Mouse (Mus musculus): Measurements from ENCODE around the gene Gm28051. TPM values are rescaled to one million over a fixed set of nuclear protein-coding genes. Genes with fewer than 3 reads are reported as not detected.
A peak's percentile ranks its signal among the peaks of the same experiment; 100 is the strongest.

The Gm28051 gene
- polyA plus RNA-seq, 1 experiment from 2014 or later = not detected

GRCm38 (mm10) chr12:102743036-102743588 is 14.5 kb downstream of the Gm28051 start:
- no peaks in the 10 kb centered on the region for H3K27me3 ChIP-seq (ENCODE audit: insufficient read depth, low read length)
- H3K9ac ChIP-seq = peak overlapping the region; percentile 78
- H3K9me3 ChIP-seq (ENCODE audit: low read depth, low read length) = no peaks in the 10 kb centered on the region
- H3K4me1 ChIP-seq (ENCODE audit: insufficient read depth) = peaks cover 7% of the 10 kb centered on the region
- DNase-seq (no peak), ATAC-seq (ENCODE audit: insufficient read depth) (peak; percentile 53)
- WGBS = under 1% methylated on average over 33 of the region's 33 CpGs
- H3K36me3 ChIP-seq (ENCODE audit: insufficient read depth) = peaks cover 11% of the 10 kb centered on the region; the same call in 1 of the 2 replicates
- H3K4me3 ChIP-seq (ENCODE audit: low read depth, low read length) = peak overlapping the region; percentile 84
- TF ChIP-seq CTCF (IDR thresholded peaks at IDR 0.05; ENCODE audit: low read depth) = no peak
- peak overlapping the region; percentile 87 for H3K27ac ChIP-seq (ENCODE audit: low read depth)
- peak overlapping the region; percentile 84 for H3K4me2 ChIP-seq

- Histone ChIP-seq H3K4me2 (no peak overlapping the region; the same call in 1 of the 2 replicates), H3K27ac (ENCODE audit: low read depth) (no peak overlapping the region), H3K9me3 (ENCODE audit: low read depth, low read length) (no peaks in the 10 kb centered on the region), H3K27me3 (ENCODE audit: insufficient read depth, low read length) (no peaks in the 10 kb centered on the region), H3K4me3 (ENCODE audit: low read depth, low read length) (no peak overlapping the region), H3K36me3 (ENCODE audit: insufficient read depth) (peaks cover 6% of the 10 kb centered on the region; the same call in 1 of the 2 replicates), H3K4me1 (ENCODE audit: insufficient read depth) (peaks cover 7% of the 10 kb centered on the region), H3K9ac (no peak overlapping the region)
- TF ChIP-seq CTCF (IDR thresholded peaks at IDR 0.05; ENCODE audit: low read depth) = no peak
- ATAC-seq (ENCODE audit: insufficient read depth) (no peak), DNase-seq (no peak)
- 71% methylated on average over 7 of the region's 7 CpGs for WGBS
These were observed 15.5 kb downstream of the Gm28051 start for GRCm38 (mm10) chr12:102742056-102742455.

- H3K27me3 ChIP-seq (ENCODE audit: insufficient read depth, low read length) = no peaks in the 10 kb centered on the region
- no peak overlapping the region for H3K4me3 ChIP-seq (ENCODE audit: low read depth, low read length)
- WGBS = 61% methylated on average over 3 of the region's 3 CpGs
- no peak for ATAC-seq (ENCODE audit: insufficient read depth)
- H3K4me2 ChIP-seq = no peak overlapping the region
- H3K9ac ChIP-seq = no peak overlapping the region
- H3K4me1 ChIP-seq (ENCODE audit: insufficient read depth) = peaks cover 7% of the 10 kb centered on the region
- no peaks in the 10 kb centered on the region for H3K9me3 ChIP-seq (ENCODE audit: low read depth, low read length)
- DNase-seq = peak; percentile 58
- H3K27ac ChIP-seq (ENCODE audit: low read depth) = no peak overlapping the region
- H3K36me3 ChIP-seq (ENCODE audit: insufficient read depth) = peaks cover 6% of the 10 kb centered on the region; the same call in 1 of the 2 replicates
- peak; percentile 48 for TF ChIP-seq CTCF (IDR thresholded peaks at IDR 0.05; ENCODE audit: low read depth)
These were observed 17.3 kb downstream of the Gm28051 start for GRCm38 (mm10) chr12:102740285-102740684.

DNA sequence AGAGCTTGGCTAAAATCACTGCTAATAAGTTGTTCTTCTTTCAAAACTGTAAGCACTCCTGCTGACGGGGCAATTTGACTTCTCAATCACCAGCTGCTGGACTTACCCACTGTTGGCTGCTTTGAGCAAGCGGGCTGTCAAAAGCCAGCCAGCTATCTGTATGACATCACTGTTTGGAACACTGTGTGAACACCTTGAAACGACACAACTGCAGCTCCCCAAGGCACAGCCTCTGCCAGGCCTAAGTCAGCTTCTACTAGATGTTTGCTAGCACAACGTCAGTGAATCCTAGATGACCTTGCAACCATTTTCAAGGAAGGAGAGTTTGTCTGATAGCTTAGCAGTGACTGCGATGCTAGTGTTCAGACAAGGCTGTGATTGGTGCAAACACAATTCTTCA is 18.5 kb downstream of the Gm28051 start:
- H3K4me1 ChIP-seq (ENCODE audit: insufficient read depth) = peaks cover 7% of the 10 kb centered on the region
- no peak overlapping the region for H3K4me3 ChIP-seq (ENCODE audit: low read depth, low read length)
- 75% methylated on average over 5 of the region's 5 CpGs for WGBS
- DNase-seq (no peak), ATAC-seq (ENCODE audit: insufficient read depth) (no peak)
- no peak for TF ChIP-seq CTCF (IDR thresholded peaks at IDR 0.05; ENCODE audit: low read depth)
- no peak overlapping the region for H3K4me2 ChIP-seq
- H3K27me3 ChIP-seq (ENCODE audit: insufficient read depth, low read length) = no peaks in the 10 kb centered on the region
- H3K36me3 ChIP-seq (ENCODE audit: insufficient read depth) = peaks cover 6% of the 10 kb centered on the region; the same call in 1 of the 2 replicates
- no peak overlapping the region for H3K9ac ChIP-seq
- H3K27ac ChIP-seq (ENCODE audit: low read depth) = no peak overlapping the region
- no peaks in the 10 kb centered on the region for H3K9me3 ChIP-seq (ENCODE audit: low read depth, low read length)

- peaks cover 11% of the 10 kb centered on the region; the same call in 1 of the 2 replicates for H3K4me1 ChIP-seq (ENCODE audit: insufficient read depth)
- no peaks in the 10 kb centered on the region for H3K9me3 ChIP-seq (ENCODE audit: low read depth, low read length)
- WGBS = 6% methylated on average over 4 of the region's 5 CpGs
- no peaks in the 10 kb centered on the region for H3K27me3 ChIP-seq (ENCODE audit: insufficient read depth, low read length)
- no peaks in the 10 kb centered on the region for H3K36me3 ChIP-seq (ENCODE audit: insufficient read depth)
- ATAC-seq (ENCODE audit: insufficient read depth) (no peak), DNase-seq (peak; percentile 77)
- TF ChIP-seq CTCF (IDR thresholded peaks at IDR 0.05; ENCODE audit: low read depth) = peak; percentile 70
- no peak overlapping the region for H3K9ac ChIP-seq
- no peak overlapping the region for H3K4me3 ChIP-seq (ENCODE audit: low read depth, low read length)
- no peak overlapping the region for H3K27ac ChIP-seq (ENCODE audit: low read depth)
- H3K4me2 ChIP-seq = no peak overlapping the region
These were observed 24.2 kb downstream of the Gm28051 start for GRCm38 (mm10) chr12:102733381-102733780.

- no peaks in the 10 kb centered on the region for H3K36me3 ChIP-seq (ENCODE audit: insufficient read depth)
- TF ChIP-seq CTCF (IDR thresholded peaks at IDR 0.05; ENCODE audit: low read depth) = no peak
- H3K4me1 ChIP-seq (ENCODE audit: insufficient read depth) = peaks cover 11% of the 10 kb centered on the region; the same call in 1 of the 2 replicates
- peak overlapping the region; percentile 46; the same call in 1 of the 2 replicates for H3K27ac ChIP-seq (ENCODE audit: low read depth)
- H3K9ac ChIP-seq = no peak overlapping the region
- no peaks in the 10 kb centered on the region for H3K27me3 ChIP-seq (ENCODE audit: insufficient read depth, low read length)
- DNase-seq (no peak), ATAC-seq (ENCODE audit: insufficient read depth) (no peak)
- 35% methylated on average over 16 of the region's 16 CpGs for WGBS
- no peaks in the 10 kb centered on the region for H3K9me3 ChIP-seq (ENCODE audit: low read depth, low read length)
- H3K4me3 ChIP-seq (ENCODE audit: low read depth, low read length) = no peak overlapping the region
- H3K4me2 ChIP-seq = peak overlapping the region; percentile 53
These were observed 26.6 kb downstream of the Gm28051 start for GRCm38 (mm10) chr12:102730798-102731619.
